Comparison of ENCODE assay signal across 9 mouse cellular contexts in the genomic region with DNA sequence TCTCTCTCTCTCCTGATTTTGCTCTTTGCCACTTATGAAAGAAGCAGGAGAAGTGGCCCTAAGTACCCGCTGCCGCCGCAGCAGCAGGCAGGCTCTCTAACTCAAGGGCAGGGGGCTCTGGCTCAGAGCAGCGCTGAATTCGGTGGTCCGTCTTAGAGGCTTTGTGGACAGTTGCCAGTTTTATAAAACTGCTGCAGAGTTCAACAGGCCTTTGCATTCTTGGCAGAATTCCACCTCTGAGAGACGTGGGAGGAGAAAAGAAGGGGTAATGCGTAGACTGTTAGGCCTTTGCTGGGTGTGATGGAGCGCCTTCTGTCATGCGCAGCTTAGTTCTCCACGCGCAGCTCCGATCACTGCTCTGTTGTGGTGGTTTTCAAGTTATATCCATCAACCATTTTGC.
DNase-seq lines count a peak whose midpoint lies in the region; ATAC-seq lines count a peak whose summit lies in the region.
"Had no signal": no experiment of that assay in that cellular context is flagged by ENCODE, and none has a peak within 500 bp of the region (broad histone marks: within the 10 kb centered on the region; RNA-seq: fewer than 3 reads in every experiment).

No protein-coding gene starts in this region.

- ATAC-seq in intestine, embryonic 14.5 days (replicated peaks; ENCODE audit: low FRiP score, low TSS enrichment, low read depth): peak; percentile 83

- peak overlapping the region; percentile 9; the same call in 1 of the 2 replicates for H3K4me3 ChIP-seq in intestine, embryonic 14.5 days (ENCODE audit: low read depth, low read length)
- H3K4me3 ChIP-seq: liver, embryonic 15.5 days had no signal

- no peaks in the 10 kb centered on the region for H3K36me3 ChIP-seq in intestine, embryonic 14.5 days (ENCODE audit: control insufficient read depth, insufficient read depth, low read length)
- H3K36me3 ChIP-seq: liver, embryonic 15.5 days had no signal

- no peaks in the 10 kb centered on the region for H3K9me3 ChIP-seq in intestine, embryonic 14.5 days (ENCODE audit: control insufficient read depth, low read length)
- H3K9me3 ChIP-seq: liver, embryonic 15.5 days had no signal

- H3K27ac ChIP-seq in intestine, embryonic 14.5 days (ENCODE audit: low read depth): peak overlapping the region; percentile 80
- H3K27ac ChIP-seq: liver, embryonic 15.5 days had no signal

- H3K4me2 ChIP-seq in intestine, embryonic 14.5 days (ENCODE audit: low read length): peak overlapping the region; percentile 36
- H3K4me2 ChIP-seq: liver, embryonic 15.5 days had no signal

- 25% methylated on average over 13 of the region's 13 CpGs for WGBS in intestine, embryonic 14.5 days

- H3K27me3 ChIP-seq in intestine, embryonic 14.5 days (replicated peaks; ENCODE audit: control insufficient read depth, insufficient read depth, low read length): no peaks in the 10 kb centered on the region
- H3K27me3 ChIP-seq: liver, embryonic 15.5 days had no signal

- peaks cover 13% of the 10 kb centered on the region for H3K4me1 ChIP-seq in intestine, embryonic 14.5 days (replicated peaks; ENCODE audit: control insufficient read depth, insufficient read depth, low read length)
- H3K4me1 ChIP-seq: liver, embryonic 15.5 days had no signal

- peak; percentile 60 for DNase-seq in embryo, embryonic 11 days
- no peak for DNase-seq in embryo, embryonic 10 days (ENCODE audit: low spot score)
- DNase-seq in NIH3T3 (ENCODE audit: low read depth): peak; percentile 30
- peak; percentile 27 for DNase-seq in forelimb bud, embryonic 11.5 days (ENCODE audit: low read depth, low spot score)
- DNase-seq in intestine, embryonic 14.5 days (ENCODE audit: low spot score): peak; percentile 76
- DNase-seq in lung, postnatal 36 days: peak; percentile 34
- DNase-seq in telencephalon, adult 2 months (ENCODE audit: low read depth, low spot score): peak; percentile 49
- no peak for DNase-seq in frontal cortex, postnatal 10 days (ENCODE audit: low spot score in 2 of 2)

- H3K9ac ChIP-seq in intestine, embryonic 14.5 days (ENCODE audit: low read length): no peak overlapping the region
- H3K9ac ChIP-seq: liver, embryonic 15.5 days had no signal

Comparison
In these comparisons a context has a peak if more than half of its experiments do, and no peak if none do; other contexts are left out.
1. DNase-seq: peak in embryo, embryonic 11 days (single experiment), NIH3T3 (single experiment), forelimb bud, embryonic 11.5 days (single experiment), intestine, embryonic 14.5 days (single experiment), lung, postnatal 36 days (single experiment) and telencephalon, adult 2 months (single experiment); none in embryo, embryonic 10 days (single experiment) and frontal cortex, postnatal 10 days (0 of 2).